Mouse (Mus musculus) testis, postnatal 14 days (tissue): ENCODE data around the gene Apoc2.

ENCODE experiments used
- DNase-seq: peaks from one replicate; pipeline ENCODE4 v3.0.0; 2021; ENCODE audit warnings: low spot score

The Apoc2 gene

GRCm38 (mm10) chr7:19628536-19629360 is 49.0 kb downstream of the Apoc2 start:
- DNase-seq = peak; percentile 97

DNA sequence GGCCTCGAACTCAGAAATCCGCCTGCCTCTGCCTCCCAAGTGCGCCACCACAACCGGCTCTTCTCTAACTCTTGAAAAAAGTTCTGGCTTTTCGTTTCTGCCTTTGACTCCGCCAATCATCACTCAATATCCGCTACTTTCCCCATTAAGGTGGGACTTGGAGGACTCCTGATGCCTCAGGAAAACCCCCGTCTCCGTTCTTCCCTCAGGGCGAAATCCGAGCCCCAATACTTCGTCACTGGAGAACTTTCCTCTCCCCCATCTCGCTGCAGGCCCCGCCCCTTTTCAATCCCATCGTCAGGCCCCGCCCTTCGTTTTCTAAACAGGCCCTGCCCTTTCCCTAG is 49.6 kb downstream of the Apoc2 start:
- no peak for DNase-seq

DNA sequence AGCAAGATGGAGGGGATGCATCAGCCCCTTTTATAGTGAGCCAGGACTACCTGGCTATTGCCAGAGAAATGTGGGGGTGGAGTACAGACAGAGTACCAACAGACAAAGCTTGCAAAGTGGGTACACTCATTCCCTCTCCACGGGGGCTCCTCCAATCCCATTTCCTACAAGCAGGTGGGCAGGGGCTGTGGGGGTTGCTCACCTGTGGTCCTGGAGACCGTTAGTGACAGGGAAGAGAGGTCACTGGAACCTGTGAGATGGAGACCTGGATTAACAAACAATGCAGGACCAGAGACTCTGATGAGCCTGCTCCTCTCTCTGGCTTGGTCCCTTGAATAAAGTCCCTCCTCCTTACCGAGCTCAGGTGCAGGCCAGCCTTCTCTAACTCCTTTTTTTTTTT is 50.0 kb downstream of the Apoc2 start:
- no peak for DNase-seq

DNA sequence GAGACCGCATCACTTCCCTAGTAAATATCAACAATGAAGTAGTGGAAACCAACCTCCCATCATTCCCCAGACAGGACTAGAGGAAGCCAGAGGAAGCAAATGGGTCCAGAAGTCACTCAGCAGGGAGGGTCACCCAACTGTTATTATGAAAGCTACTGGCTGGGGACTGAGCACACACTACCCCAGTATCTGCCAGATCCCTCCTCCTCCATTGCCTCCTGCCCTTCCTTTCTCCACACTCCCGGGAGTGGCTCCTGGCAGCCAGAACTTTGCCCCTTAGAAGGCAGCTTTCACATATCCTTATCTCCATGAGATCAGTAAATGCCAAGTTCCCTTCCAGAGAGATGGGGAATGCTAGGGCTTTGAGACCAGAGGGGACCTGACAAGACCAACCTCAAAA is 54.3 kb downstream of the Apoc2 start:
- no peak for DNase-seq

- no peak for DNase-seq
Measured at GRCm38 (mm10) chr7:19622241-19622640, 55.5 kb downstream of the Apoc2 start.
